Mouse (Mus musculus) cerebellum, adult 8-10 months (tissue): ENCODE results near the gene Atp6v1g3.

Experiments used
- DNase-seq: peaks from one replicate; pipeline ENCODE4 v3.0.0; 2022

Gene Atp6v1g3

GRCm38 (mm10) chr1:138289455-138290425 is 16.2 kb downstream of the Atp6v1g3 start:
- no peak for DNase-seq

- DNase-seq, result no peak
Observed at GRCm38 (mm10) chr1:138291463-138291862, 17.9 kb downstream of the Atp6v1g3 start.

GRCm38 (mm10) chr1:138294487-138294886 is 20.9 kb downstream of the Atp6v1g3 start:
- DNase-seq, result no peak

GRCm38 (mm10) chr1:138298156-138298555 is 24.6 kb downstream of the Atp6v1g3 start:
- DNase-seq, result no peak

GRCm38 (mm10) chr1:138299576-138299975 is 26.0 kb downstream of the Atp6v1g3 start:
- DNase-seq, result no peak

- DNase-seq, result no peak
Observed at GRCm38 (mm10) chr1:138301920-138302319, 28.4 kb downstream of the Atp6v1g3 start.

GRCm38 (mm10) chr1:138302756-138303155 is 29.2 kb downstream of the Atp6v1g3 start:
- no peak for DNase-seq

- DNase-seq, result no peak
Observed at GRCm38 (mm10) chr1:138303296-138303695, 29.8 kb downstream of the Atp6v1g3 start.

- DNase-seq, result no peak
Observed at GRCm38 (mm10) chr1:138304141-138304915, 30.8 kb downstream of the Atp6v1g3 start.

- DNase-seq, result no peak
Observed at GRCm38 (mm10) chr1:138322657-138323056, 49.1 kb downstream of the Atp6v1g3 start.

GRCm38 (mm10) chr1:138323076-138323630 is 49.6 kb downstream of the Atp6v1g3 start:
- DNase-seq, result no peak

- no peak for DNase-seq
Observed at GRCm38 (mm10) chr1:138326091-138326490, 52.6 kb downstream of the Atp6v1g3 start.

GRCm38 (mm10) chr1:138326566-138326965 is 53.0 kb downstream of the Atp6v1g3 start:
- no peak for DNase-seq

GRCm38 (mm10) chr1:138327466-138328245 is 54.1 kb downstream of the Atp6v1g3 start:
- no peak for DNase-seq

GRCm38 (mm10) chr1:138328320-138328719 is 54.8 kb downstream of the Atp6v1g3 start:
- peak; percentile 7 for DNase-seq

GRCm38 (mm10) chr1:138330556-138330955 is 57.0 kb downstream of the Atp6v1g3 start:
- DNase-seq, result no peak

- no peak for DNase-seq
Observed at GRCm38 (mm10) chr1:138331596-138331995, 58.1 kb downstream of the Atp6v1g3 start.

- no peak for DNase-seq
Observed at GRCm38 (mm10) chr1:138334701-138335100, 61.2 kb downstream of the Atp6v1g3 start.

GRCm38 (mm10) chr1:138337417-138337816 is 63.9 kb downstream of the Atp6v1g3 start:
- no peak for DNase-seq
